Mouse (Mus musculus) heart, embryonic 14.5 days (tissue): ENCODE data around the gene Banf1. TPM values are rescaled to one million over a fixed set of nuclear protein-coding genes. Genes with fewer than 3 reads are reported as not detected.

Experiments used
- ATAC-seq: fragments of 200-750 bp; cut with Nextera tagmentation; 2 replicates; pipeline ENCODE4 v1.8.0; 2017; ENCODE audit warnings: low read depth, moderate TSS enrichment; ENCODE audit not compliant: insufficient number of reproducible peaks, insufficient read depth, low FRiP score
- H3K27ac ChIP-seq, 2 experiments: fragments of 200-500 bp in 1 of 2; fragments of 300-500 bp in 1 of 2; sonication (generic) in 1 of 2; replicated peaks in 1 of 2; 2 replicates each; pipeline ENCODE4 v1.5.1; 2012 to 2014; ENCODE audit warnings: low read depth in 2 of 2, low read length in 2 of 2, control low read depth in 1 of 2, mild to moderate bottlenecking in 1 of 2, mixed read lengths in 1 of 2; ENCODE audit not compliant: control insufficient read depth in 1 of 2, insufficient read depth in 1 of 2
- H3K27me3 ChIP-seq: fragments of 300-500 bp; sonication (generic); 2 replicates; pipeline ENCODE4 v1.6.1; 2014; ENCODE audit warnings: mild to moderate bottlenecking, low read length, control low read depth; ENCODE audit not compliant: control insufficient read depth, insufficient read depth
- H3K36me3 ChIP-seq: fragments of 300-500 bp; sonication (generic); 2 replicates; pipeline ENCODE4 v1.6.1; 2014; ENCODE audit warnings: mild to moderate bottlenecking, control low read depth, low read length, mixed read lengths; ENCODE audit not compliant: control insufficient read depth, insufficient read depth
- H3K4me1 ChIP-seq, 2 experiments: fragments of 200-500 bp in 1 of 2; fragments of 300-500 bp in 1 of 2; sonication (generic) in 1 of 2; 2 replicates each; pipeline ENCODE4 v1.6.1; 2012 to 2014; ENCODE audit warnings: low read length in 2 of 2, control low read depth in 1 of 2, mixed read lengths in 1 of 2; ENCODE audit not compliant: control insufficient read depth in 2 of 2, insufficient read depth in 2 of 2
- H3K4me2 ChIP-seq: fragments of 300-500 bp; sonication (generic); 2 replicates; pipeline ENCODE4 v1.6.1; 2014; ENCODE audit warnings: mild to moderate bottlenecking, low read length
- H3K4me3 ChIP-seq, 2 experiments: fragments of 200-500 bp in 1 of 2; fragments of 300-500 bp in 1 of 2; sonication (generic) in 1 of 2; 2 replicates each; pipeline ENCODE4 v1.5.1; 2012 to 2014; ENCODE audit warnings: low read length in 2 of 2, mild to moderate bottlenecking in 2 of 2, control low read depth in 1 of 2, low read depth in 1 of 2, moderate library complexity in 1 of 2; ENCODE audit not compliant: control insufficient read depth in 1 of 2, insufficient read depth in 1 of 2
- H3K9ac ChIP-seq: fragments of 300-500 bp; sonication (generic); 2 replicates; pipeline ENCODE4 v1.6.1; 2014; ENCODE audit warnings: mild to moderate bottlenecking, low read length
- H3K9me3 ChIP-seq: fragments of 300-500 bp; sonication (generic); 2 replicates; pipeline ENCODE4 v1.6.1; 2016; ENCODE audit warnings: low read length, control low read depth; ENCODE audit not compliant: control insufficient read depth
- WGBS: fragments of 180-500 bp; shearing (Covaris S2); extraction: QIAGEN DNeasy Blood & Tissue Kit; methylation state at CpG from one replicate; pipeline ENCODE4 v1.1.7; 2014; 5-methylcytosine and 5-hydroxymethylcytosine counted together
- polyA plus RNA-seq: library from polyadenylated mRNA; unstranded; fragments of >200 nt; fragmentation: Nextera tagmentation; extraction: Ambion mirVana; gene quantifications from 2 replicates; pipeline ENCODE4 v1.2.1, GENCODE M21; 2014

Banf1 gene
- polyA plus RNA-seq, 1 experiment from 2014 or later = 486 TPM

DNA sequence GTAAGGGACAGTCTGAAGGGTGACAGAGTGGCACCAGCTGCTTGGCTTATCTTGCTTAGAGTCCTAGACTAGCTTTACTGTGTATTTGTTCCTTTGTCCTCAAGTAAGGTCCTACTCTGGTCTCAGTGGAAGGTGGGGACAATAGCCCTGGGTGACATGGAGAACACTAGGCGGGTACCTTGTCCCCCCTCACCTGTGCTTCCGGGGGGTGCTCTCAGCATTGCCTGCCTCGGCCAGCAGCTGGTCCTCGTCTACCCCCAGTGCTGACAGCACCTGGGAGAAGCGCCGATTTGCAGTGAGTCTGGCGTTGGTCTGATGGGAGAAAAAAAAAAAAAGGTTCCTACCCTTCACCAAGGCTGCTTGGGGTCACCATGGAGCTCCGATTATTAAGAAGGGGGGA, 23.4 kb upstream of the Banf1 start:
- peak overlapping the region; percentile 3 to 81; a peak in 2 of 4 replicates for H3K27ac ChIP-seq
- peak overlapping the region; percentile 84 for H3K4me2 ChIP-seq
- peak overlapping the region in 1 of 2 experiments; percentile 92; a peak in 3 of 4 replicates for H3K4me3 ChIP-seq
- ATAC-seq = no peak
- H3K4me1 ChIP-seq = peaks cover 21 to 35% of the 10 kb centered on the region in 2 experiments
- H3K36me3 ChIP-seq = peaks cover 5% of the 10 kb centered on the region
- WGBS = 49% methylated on average over 8 of the region's 8 CpGs
- H3K9me3 ChIP-seq = no peaks in the 10 kb centered on the region
- H3K9ac ChIP-seq = peak overlapping the region; percentile 89; the same call in 1 of the 2 replicates
- no peaks in the 10 kb centered on the region for H3K27me3 ChIP-seq

DNA sequence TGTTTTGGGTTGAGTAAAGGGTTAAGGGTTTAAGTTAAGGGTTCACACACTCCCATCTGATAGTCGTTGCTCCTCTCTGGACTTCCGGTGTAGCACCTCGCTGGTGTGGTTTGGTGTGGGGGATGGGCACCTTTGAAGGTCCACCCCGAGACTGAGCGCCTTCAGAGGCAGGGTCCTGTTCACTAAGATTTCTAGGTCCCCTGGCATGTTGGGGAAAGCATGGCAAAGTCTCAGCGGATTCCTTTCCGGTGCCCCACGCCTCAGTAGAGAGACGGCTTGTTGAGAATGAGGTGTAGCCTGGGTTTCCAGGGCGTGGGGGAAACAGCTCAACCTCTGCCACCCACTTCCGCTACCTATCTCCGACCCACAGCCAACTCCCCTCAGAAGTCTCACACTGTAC, 22.7 kb upstream of the Banf1 start:
- H3K27ac ChIP-seq = peak overlapping the region; percentile 14 to 81; a peak in 3 of 4 replicates
- H3K4me3 ChIP-seq = peak overlapping the region; percentile 85 to 92
- peaks cover 20 to 35% of the 10 kb centered on the region in 2 experiments for H3K4me1 ChIP-seq
- peak overlapping the region; percentile 84 for H3K4me2 ChIP-seq
- H3K9ac ChIP-seq = peak overlapping the region; percentile 89
- H3K27me3 ChIP-seq = no peaks in the 10 kb centered on the region
- 12% methylated on average over 12 of the region's 12 CpGs for WGBS
- H3K9me3 ChIP-seq = no peaks in the 10 kb centered on the region
- ATAC-seq = no peak
- H3K36me3 ChIP-seq = peaks cover 12% of the 10 kb centered on the region

DNA sequence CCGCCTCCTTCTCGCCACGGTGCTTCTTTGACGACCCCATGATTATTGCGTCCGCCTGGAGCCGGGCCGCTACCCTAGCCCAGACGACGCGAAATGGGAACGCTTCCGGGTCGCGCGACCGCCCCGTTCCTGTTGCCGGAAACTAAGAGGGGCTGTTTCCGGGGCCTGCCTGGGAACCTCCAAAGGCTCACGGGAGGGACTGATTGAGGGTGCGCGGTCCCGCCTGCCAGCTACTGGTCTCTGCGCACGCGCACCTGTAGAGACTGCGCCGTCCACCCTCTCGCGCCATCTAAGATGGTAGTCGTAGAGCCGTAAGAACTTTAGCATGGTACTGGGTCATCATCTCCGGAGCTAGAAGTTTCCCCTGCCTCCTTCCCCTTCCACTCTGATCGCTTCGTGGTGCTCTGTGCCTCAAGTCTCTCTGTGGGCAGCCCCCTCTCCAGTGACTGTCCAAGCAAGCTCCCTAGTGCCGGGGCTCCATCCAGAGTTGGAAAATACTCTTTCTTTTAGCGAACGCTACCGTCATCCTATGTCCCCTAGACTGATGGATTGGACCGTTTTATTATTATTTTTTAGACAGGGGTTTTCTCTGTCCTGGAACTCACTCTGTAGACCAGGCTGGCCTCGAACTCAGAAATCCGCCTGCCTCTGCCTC, 21.7 kb upstream of the Banf1 start, which contains the start of gene Sart1:
Gene Sart1 (minus strand): TSS at position 116 of the 655 bp plus-strand sequence.
- Histone ChIP-seq H3K4me2 (peak within 1 kb of the TSS; percentile 84), H3K9ac (peak within 1 kb of the TSS; percentile 89), H3K4me1 (peaks cover 19 to 35% of the 10 kb centered on the region in 2 experiments), H3K27ac (peak within 1 kb of the TSS; percentile 81 to 84), H3K4me3 (peak within 1 kb of the TSS; percentile 85 to 92), H3K9me3 (no peaks in the 10 kb centered on the region), H3K27me3 (no peaks in the 10 kb centered on the region), H3K36me3 (peaks cover 22% of the 10 kb centered on the region)
- ATAC-seq = peak; percentile 91
- WGBS = 2% methylated on average over 43 of the region's 43 CpGs

DNA sequence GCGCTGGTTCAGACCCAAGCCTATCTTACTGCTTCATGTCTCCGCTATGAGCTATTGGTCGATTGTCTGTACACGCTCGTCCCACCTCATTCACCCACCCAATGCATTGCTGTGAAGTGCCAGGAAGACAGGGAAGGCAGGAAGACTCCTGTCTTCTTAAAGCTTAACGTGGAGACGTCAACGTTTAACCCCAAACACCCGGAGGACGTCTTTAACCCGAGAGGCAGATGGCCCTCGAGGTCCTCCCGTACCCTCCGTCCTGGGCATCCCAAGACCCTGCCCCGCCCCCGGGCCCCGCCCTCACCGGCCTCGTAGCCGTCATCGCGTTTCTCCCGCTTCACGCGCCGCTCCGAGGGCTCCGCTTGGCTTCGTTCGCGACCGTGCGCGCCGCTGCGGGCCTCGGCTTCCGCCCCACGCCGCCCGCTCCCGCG, 21.1 kb upstream of the Banf1 start:
- peak overlapping the region; percentile 84 for H3K4me2 ChIP-seq
- under 1% methylated on average over 43 of the region's 43 CpGs for WGBS
- peak overlapping the region; percentile 15 to 81; a peak in 3 of 4 replicates for H3K27ac ChIP-seq
- H3K27me3 ChIP-seq = no peaks in the 10 kb centered on the region
- peak overlapping the region; percentile 85 to 92 for H3K4me3 ChIP-seq
- H3K4me1 ChIP-seq = peaks cover 19 to 33% of the 10 kb centered on the region in 2 experiments
- H3K9ac ChIP-seq = peak overlapping the region; percentile 89
- no peaks in the 10 kb centered on the region for H3K9me3 ChIP-seq
- H3K36me3 ChIP-seq = peaks cover 28% of the 10 kb centered on the region
- ATAC-seq = 0 out of 2 replicates have a peak, but pooled peaks have one; percentile 36

DNA sequence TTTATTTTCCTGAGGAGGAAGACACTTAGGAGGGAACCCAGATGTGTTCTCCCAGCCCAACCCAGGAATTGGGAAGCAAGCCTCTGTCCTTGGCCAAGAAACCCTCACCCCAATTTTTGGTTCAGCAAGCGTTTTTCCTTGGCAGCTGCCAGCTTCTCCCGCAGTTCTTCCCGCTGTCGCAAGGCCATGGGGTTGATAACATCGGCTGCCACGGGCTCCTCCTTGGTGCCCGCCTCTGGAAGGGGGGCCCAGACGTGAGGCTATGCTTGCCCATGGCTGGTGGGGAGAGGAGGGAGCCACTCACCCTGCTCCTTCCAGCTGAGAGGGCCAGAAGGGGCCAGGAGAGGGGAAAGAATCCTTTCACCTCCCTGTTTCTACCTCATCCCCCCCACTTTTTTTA, 17.7 kb upstream of the Banf1 start:
- no peaks in the 10 kb centered on the region for H3K9me3 ChIP-seq
- no peak overlapping the region for H3K4me2 ChIP-seq
- ATAC-seq = no peak
- 85% methylated on average over 8 of the region's 8 CpGs for WGBS
- H3K27me3 ChIP-seq = no peaks in the 10 kb centered on the region
- H3K4me3 ChIP-seq = no peak overlapping the region
- H3K9ac ChIP-seq = no peak overlapping the region
- H3K27ac ChIP-seq = no peak overlapping the region
- peaks cover 62% of the 10 kb centered on the region for H3K36me3 ChIP-seq
- peaks cover 7 to 14% of the 10 kb centered on the region in 2 experiments for H3K4me1 ChIP-seq

DNA sequence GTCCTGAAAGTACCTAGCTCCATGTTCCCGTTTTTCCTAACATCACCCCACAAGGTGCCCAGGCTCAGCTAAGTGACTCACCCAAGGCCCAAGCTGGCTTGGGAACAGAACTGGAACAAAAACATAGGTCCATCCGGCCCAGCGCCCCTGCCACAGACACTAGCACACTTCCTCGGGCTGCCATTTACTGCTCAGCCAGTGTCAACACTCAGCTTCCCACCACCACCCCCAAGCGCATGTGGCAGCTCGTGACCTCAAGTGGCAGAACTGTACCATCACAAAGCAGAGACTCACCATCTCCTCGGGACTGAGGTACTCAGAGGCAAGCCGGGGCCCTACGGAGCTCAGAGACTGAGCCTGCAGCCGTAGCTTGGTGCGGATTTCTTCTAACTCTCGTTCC, 16.4 kb upstream of the Banf1 start:
- no peak overlapping the region for H3K4me2 ChIP-seq
- H3K4me1 ChIP-seq = peaks cover 2 to 8% of the 10 kb centered on the region in 2 experiments; a peak in 2 of 4 replicates
- no peak overlapping the region for H3K9ac ChIP-seq
- no peaks in the 10 kb centered on the region for H3K27me3 ChIP-seq
- H3K9me3 ChIP-seq = no peaks in the 10 kb centered on the region
- H3K4me3 ChIP-seq = no peak overlapping the region
- 92% methylated on average over 12 of the region's 12 CpGs for WGBS
- no peak for ATAC-seq
- peaks cover 75% of the 10 kb centered on the region for H3K36me3 ChIP-seq
- H3K27ac ChIP-seq = no peak overlapping the region

DNA sequence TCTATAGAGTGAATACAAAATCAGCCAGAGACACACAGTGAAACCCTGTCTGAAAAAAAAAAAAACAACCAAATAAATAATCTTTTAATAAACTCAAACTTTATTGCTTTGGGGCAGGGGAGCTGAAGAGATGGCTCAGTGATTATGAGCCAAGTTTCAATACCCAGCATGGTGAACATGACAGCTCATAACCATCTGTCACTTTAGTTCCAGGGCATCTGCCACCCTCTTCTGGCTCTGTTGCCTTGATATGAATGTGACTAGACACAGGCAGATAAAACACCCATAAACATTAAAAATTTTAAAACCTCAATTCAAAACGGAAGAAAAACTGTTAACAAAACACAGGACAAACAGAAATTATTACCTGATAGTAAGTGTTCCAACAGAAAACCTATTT, 10.5 kb upstream of the Banf1 start:
- Histone ChIP-seq H3K9ac (no peak overlapping the region), H3K4me2 (no peak overlapping the region), H3K9me3 (no peaks in the 10 kb centered on the region), H3K27ac (no peak overlapping the region), H3K4me3 (no peak overlapping the region), H3K27me3 (no peaks in the 10 kb centered on the region), H3K4me1 (no peaks in the 10 kb centered on the region), H3K36me3 (peaks cover 80% of the 10 kb centered on the region)
- ATAC-seq = no peak
- WGBS = 88% methylated on average over 1 of the region's 1 CpGs
